Mouse (Mus musculus): ENCODE data around the gene Kalrn. TPM values are rescaled to one million over a fixed set of nuclear protein-coding genes. Genes with fewer than 3 reads are reported as not detected.
"Not testable (repeated sequence)": the region's sequence is repeated elsewhere in the genome, so short reads cannot be mapped to it uniquely, and the experiment has no call there.

The Kalrn gene
- polyA plus RNA-seq, 1 experiment: 1.5 TPM

DNA sequence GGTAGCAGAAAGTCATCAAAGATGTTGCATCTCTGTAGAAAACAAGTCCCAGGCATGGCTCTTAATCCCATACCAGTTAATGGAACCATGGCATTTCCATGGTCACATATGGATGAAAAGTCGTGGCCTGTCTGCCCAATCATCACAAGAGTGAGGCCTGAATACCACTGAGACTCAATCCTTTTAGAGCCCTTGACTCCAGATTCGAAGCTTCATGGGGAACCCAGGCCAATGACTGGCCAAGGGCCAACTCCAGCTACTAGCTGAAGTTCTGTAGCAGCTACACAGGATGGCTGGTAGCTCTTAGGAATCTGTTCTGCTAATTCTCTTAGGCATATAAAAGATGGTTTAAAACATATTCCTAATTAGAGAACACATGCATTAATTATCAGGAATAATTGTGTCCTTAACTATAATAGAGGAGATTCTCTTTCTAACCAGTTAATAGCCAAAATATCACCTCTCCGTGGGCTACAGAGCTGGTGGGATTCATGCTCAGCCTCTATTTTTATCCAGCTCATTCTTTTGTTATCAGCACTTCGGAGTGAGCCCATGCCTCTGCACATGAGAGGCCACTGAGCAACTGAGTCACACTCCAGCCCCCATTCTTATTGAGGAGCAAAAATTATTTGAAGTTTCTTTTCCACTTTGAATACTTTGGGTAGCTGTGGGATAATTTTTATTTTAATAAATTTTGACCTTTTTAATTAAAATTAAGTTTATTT lies 252.1 kb downstream of the Kalrn start:
- Histone ChIP-seq H3K4me3 (ENCODE audit: insufficient read depth, low read depth, low read length) (no peak overlapping the region), H3K27ac (replicated peaks; ENCODE audit: low read depth, low read length) (no peak overlapping the region), H3K4me1 (ENCODE audit: control insufficient read depth, insufficient read depth, insufficient read length, low read length) (peaks cover 6% of the 10 kb centered on the region; the same call in 1 of the 2 replicates)

DNA sequence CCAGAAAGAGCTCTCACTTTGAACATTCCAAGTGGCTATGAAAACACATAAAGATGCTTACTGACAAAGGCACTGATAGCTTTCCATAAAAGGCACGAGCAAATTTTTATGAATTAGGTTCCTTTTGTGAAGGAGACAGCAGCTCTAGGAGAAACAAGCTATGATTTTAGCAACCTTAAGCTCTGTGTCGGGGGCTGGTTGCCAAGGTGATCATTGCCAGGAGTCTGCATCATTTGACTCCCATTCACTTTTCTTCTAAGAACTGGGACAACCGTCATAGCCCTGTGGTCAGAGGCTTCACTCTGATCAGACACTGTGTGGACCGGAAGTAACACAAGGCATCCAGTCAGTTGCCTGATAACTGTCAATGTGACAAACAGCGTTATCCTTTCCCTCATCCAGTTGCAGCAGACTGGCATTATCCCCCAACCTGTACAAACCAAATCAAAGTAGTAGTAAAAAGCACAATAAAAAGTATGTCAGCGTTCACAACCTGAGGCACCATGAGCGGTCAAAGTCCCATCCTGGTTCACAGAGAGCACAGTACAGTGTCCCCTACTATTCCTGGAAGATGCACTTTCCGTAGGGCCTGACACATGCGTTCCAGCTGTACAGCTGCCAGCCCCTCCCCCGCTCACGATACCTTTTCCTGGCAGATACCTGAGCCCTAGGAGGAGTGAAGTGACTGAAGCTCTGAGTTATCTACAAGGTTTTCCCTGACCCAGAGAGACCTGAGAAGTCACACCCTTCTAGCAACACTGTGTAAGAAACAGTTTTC lies 253.1 kb downstream of the Kalrn start:
- Histone ChIP-seq H3K27ac (replicated peaks; ENCODE audit: low read depth, low read length) (no peak overlapping the region), H3K4me1 (ENCODE audit: control insufficient read depth, insufficient read depth, insufficient read length, low read length) (no peaks in the 10 kb centered on the region), H3K4me3 (ENCODE audit: insufficient read depth, low read depth, low read length) (no peak overlapping the region)

DNA sequence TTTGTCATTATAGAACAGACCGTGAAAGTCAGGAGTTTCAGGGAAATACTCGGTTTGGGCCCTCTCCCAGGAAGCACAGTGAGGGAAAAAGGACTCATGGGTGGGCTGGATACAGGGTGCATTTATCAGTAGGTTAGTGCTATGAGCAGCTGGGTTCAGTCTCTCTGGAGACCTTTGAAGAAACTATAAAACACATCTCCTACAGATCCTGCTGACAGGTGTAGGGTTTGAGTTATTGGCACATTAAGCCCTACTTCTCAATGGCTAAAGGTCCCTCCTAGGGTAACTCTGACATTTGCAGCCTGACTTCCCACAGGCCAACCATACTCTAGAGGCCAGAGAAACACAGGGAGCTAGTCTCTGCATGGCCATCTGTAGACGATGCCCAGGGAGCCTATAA lies 256.2 kb downstream of the Kalrn start:
- Histone ChIP-seq H3K27ac (replicated peaks; ENCODE audit: low read depth, low read length) (no peak overlapping the region), H3K4me1 (ENCODE audit: control insufficient read depth, insufficient read depth, insufficient read length, low read length) (peaks cover 2% of the 10 kb centered on the region; the same call in 1 of the 2 replicates), H3K4me3 (ENCODE audit: insufficient read depth, low read depth, low read length) (no peak overlapping the region)

DNA sequence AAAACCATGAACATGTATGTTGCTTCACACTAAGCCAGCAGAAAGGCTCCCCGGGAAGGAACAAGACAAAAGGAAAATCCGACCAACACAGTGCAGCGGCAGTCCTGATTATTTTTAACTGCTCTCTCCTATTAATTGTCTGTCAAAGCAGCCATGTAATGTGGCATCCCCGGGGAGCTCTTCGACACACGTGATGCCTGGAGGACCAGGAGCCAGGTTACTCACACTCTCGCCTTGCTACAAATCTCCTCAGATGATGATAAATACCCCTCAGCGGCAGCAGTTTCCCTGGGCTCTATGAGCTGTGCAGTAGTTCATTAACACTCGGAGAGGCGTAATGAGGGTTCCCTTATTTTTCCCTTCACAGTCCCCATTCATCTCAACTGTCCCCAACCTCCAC lies 257.1 kb downstream of the Kalrn start:
- Histone ChIP-seq H3K27ac (replicated peaks; ENCODE audit: low read depth, low read length) (no peak overlapping the region), H3K4me1 (ENCODE audit: control insufficient read depth, insufficient read depth, insufficient read length, low read length) (peaks cover 2% of the 10 kb centered on the region; the same call in 1 of the 2 replicates), H3K4me3 (ENCODE audit: insufficient read depth, low read depth, low read length) (no peak overlapping the region)

DNA sequence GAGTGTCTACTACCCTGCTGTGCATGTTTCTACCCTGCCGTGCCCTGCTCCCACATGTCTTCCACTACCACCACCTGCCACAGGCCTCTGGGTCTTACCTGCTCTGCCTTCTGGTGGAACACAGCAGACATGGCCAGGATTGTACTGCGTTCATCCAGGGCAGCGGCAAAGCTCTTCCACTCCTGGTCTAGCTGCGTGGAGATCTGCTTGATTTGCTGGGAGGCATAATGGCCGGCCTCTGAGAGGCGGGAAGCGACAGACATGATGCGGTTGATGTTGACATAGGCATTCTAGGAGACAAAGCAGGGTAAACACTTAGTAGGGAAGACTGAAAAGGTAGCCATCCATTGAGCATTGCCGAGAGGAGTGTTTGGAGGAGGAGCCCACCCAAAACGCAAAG lies 259.3 kb downstream of the Kalrn start:
- Histone ChIP-seq H3K4me1 (ENCODE audit: control insufficient read depth, insufficient read depth, insufficient read length, low read length) (peaks cover 4% of the 10 kb centered on the region; the same call in 1 of the 2 replicates), H3K27ac (replicated peaks; ENCODE audit: low read depth, low read length) (no peak overlapping the region), H3K4me3 (ENCODE audit: insufficient read depth, low read depth, low read length) (no peak overlapping the region)

DNA sequence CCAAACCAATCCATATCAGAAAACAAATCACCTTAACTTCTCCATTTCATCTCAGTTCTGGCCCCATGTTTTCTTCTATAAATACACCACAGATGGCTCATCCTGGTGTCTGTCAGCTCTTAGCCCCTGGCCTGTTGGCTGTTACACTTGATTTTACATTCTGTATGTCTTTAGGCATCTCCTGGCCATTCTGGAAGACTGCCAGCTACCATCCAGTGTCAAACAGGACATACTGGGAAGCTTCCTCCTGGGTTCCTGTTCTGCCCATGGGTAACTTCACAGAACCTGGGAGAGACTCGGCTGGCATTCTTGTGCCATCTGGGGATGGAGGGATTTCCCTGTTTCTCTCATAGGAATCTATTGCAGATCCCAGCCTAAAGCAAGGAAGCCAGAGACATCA lies 261.8 kb downstream of the Kalrn start:
- Histone ChIP-seq H3K4me3 (ENCODE audit: insufficient read depth, low read depth, low read length) (no peak overlapping the region), H3K27ac (replicated peaks; ENCODE audit: low read depth, low read length) (no peak overlapping the region), H3K4me1 (ENCODE audit: control insufficient read depth, insufficient read depth, insufficient read length, low read length) (peaks cover 4% of the 10 kb centered on the region; the same call in 1 of the 2 replicates)

DNA sequence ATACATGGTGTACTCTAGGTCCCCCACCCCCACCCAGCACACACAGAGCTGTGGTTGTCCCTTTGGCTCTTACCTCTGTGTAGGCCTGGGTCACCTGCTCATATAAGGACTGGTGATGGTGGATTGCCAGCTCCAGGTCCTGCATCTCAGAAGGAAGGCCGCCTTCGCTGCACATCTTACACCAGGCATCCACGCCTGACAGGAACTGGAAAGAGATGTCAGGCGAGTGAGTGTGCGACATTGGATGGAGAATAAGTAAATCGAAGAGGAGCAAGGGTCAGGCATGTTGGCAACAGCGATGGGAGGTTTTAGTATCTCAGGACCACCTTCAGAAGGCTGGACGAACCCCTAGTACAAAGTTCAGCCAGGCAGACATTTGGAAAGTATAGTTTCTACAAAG lies 263.0 kb downstream of the Kalrn start:
- Histone ChIP-seq H3K4me1 (ENCODE audit: control insufficient read depth, insufficient read depth, insufficient read length, low read length) (peaks cover 4% of the 10 kb centered on the region; the same call in 1 of the 2 replicates), H3K27ac (replicated peaks; ENCODE audit: low read depth, low read length) (no peak overlapping the region), H3K4me3 (ENCODE audit: insufficient read depth, low read depth, low read length) (no peak overlapping the region)

DNA sequence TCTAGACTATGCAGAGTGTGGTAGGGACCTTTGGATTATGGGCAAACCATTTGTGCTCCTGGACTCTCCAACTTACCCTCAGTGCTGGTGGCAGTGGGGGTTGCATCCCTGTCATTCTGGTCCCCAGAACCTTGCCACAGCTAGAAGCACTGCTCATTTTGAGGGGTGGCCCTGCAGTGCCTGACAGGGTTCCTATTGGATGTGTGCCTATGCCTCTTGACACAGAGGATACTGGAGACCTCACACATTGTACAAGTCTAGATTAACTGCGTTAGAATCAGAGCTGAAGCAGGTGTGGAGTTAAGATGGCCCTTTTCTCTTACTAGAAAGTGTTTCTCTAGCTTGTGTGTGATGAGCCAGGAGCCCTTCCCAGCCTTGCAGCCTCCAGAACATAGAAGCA lies 265.0 kb downstream of the Kalrn start:
- peaks cover 4% of the 10 kb centered on the region; the same call in 1 of the 2 replicates for H3K4me1 ChIP-seq (ENCODE audit: control insufficient read depth, insufficient read depth, insufficient read length, low read length)
- no peak overlapping the region for H3K4me3 ChIP-seq (ENCODE audit: insufficient read depth, low read depth, low read length)
- H3K27ac ChIP-seq (replicated peaks; ENCODE audit: low read depth, low read length): no peak overlapping the region

DNA sequence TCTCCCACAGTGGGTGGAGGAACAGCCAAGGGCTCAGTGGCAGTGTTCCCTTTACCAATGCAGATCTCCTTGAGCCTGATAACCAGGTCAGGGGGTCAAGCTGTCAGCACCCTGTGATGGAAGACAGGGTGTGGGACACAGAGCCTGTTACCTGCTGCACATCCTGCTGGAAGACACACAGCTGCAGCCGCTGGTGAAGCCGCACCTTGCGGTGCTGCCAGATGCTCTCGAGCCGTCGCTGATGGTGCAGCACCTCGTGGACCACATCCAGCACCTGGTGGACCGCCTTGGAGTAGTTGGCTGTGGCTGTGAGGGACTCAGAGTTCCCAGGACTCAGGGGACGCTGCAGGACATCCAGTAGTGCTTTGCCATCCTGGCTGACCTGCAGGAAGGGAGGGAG lies 265.9 kb downstream of the Kalrn start:
- H3K4me3 ChIP-seq (ENCODE audit: insufficient read depth, low read depth, low read length): no peak overlapping the region
- 0 out of 2 replicates have a peak, but pooled peaks cover 2% of the 10 kb centered on the region for H3K4me1 ChIP-seq (ENCODE audit: control insufficient read depth, insufficient read depth, insufficient read length, low read length)
- no peak overlapping the region for H3K27ac ChIP-seq (replicated peaks; ENCODE audit: low read depth, low read length)

DNA sequence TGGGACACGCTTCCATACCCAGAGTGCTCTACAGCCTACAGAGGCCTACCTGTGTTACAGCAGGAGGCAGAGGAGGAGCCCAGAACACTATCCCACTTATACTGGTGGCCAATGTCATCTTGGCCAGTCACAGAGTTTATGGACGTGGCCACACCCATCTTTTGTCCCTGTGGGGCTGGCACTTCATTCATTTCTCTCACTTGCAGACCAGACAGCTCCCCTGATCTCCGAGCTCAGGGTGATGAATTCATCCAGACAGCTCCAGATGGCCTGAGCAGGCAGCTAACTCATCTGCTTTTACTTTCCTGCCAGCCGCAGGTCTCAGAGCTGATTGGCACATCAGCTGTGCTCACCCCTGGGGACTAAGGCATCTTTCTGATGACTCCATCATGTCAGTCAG lies 267.7 kb downstream of the Kalrn start:
- Histone ChIP-seq H3K4me3 (ENCODE audit: insufficient read depth, low read depth, low read length) (no peak overlapping the region), H3K27ac (replicated peaks; ENCODE audit: low read depth, low read length) (no peak overlapping the region), H3K4me1 (ENCODE audit: control insufficient read depth, insufficient read depth, insufficient read length, low read length) (0 out of 2 replicates have a peak, but pooled peaks cover 2% of the 10 kb centered on the region)

DNA sequence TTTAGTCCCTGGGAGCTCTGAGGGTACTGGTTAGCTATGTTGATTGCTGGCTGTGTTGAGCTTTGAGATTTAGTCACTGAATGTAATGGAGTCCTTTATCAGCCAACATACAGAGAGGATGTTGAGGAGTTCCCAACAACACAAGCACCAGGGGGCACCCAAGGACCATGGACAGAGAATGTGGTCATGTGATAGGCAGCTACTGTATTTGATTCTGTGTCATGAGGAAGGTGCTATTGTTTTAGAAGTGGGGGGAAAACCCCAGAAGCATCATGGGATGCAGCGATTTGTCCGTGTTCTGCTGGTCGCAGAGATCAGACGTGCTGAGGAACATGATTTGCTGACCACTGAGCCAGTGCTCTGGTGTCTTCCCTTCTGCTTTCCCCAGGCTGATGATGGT lies 269.5 kb downstream of the Kalrn start:
- H3K4me1 ChIP-seq (ENCODE audit: control insufficient read depth, insufficient read depth, insufficient read length, low read length); H3K27ac ChIP-seq (replicated peaks; ENCODE audit: low read depth, low read length); H3K4me3 ChIP-seq (ENCODE audit: insufficient read depth, low read depth, low read length): not testable (repeated sequence)

DNA sequence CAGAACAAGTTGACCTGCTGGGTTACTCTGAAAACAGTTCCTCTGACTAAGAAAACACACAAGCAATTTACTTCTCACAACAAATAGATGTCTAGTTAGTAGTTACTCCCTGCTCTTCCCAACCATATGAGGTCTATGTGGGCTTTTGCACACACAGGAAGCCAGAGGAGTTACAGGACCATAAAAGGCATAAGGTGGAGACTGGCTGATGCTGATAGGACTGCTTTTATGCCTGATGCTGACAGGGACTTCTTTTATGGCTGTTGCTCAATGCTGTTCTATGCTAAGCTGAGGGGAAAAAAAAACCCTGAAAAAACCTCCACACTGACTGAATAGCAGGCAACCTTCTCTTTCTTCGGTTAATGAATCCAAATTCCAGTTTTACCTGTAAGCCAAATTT lies 270.8 kb downstream of the Kalrn start:
- no peaks in the 10 kb centered on the region for H3K4me1 ChIP-seq (ENCODE audit: control insufficient read depth, insufficient read depth, insufficient read length, low read length)
- H3K4me3 ChIP-seq (ENCODE audit: insufficient read depth, low read depth, low read length): no peak overlapping the region
- no peak overlapping the region for H3K27ac ChIP-seq (replicated peaks; ENCODE audit: low read depth, low read length)

DNA sequence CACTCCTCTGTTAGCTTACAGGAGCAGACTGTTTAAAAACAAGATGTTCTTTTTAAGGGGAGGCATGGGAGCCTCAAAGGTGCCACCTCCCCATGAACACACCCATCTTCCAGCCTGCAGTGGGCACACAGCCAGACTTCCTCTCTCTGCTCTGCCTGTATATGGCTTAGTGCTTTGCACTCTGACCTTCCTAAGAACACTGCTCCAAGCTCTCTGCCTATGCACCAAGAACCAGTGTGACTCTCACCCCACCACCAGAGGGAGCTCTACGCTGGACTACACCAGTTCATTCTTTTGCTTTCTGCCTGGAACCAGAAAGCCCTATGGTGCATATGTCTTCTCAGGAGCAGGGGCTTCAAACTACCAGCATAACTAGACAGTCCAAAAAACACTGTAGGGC lies 271.3 kb downstream of the Kalrn start:
- Histone ChIP-seq H3K4me3 (ENCODE audit: insufficient read depth, low read depth, low read length) (no peak overlapping the region), H3K27ac (replicated peaks; ENCODE audit: low read depth, low read length) (no peak overlapping the region), H3K4me1 (ENCODE audit: control insufficient read depth, insufficient read depth, insufficient read length, low read length) (no peaks in the 10 kb centered on the region)

DNA sequence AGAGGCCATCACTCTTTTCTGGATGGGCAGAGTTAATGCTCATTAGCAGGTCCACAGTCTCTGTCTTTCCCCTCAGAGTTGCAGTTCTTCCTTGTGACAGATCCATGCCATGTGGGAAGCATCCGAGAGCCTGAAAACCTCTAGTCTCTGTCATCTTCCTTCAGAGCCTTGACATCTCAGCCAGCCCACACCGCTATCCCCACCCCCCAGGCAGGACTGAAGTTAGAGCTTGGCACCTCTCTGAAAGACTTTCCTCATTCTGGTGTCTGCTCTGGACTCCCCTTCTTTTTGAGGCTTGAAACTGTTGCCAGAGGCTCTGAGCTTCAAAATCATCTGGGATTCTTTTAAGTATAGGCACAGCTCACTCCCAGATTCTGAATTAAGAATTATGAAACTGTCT lies 274.1 kb downstream of the Kalrn start:
- Histone ChIP-seq H3K4me3 (ENCODE audit: insufficient read depth, low read depth, low read length) (no peak overlapping the region), H3K4me1 (ENCODE audit: control insufficient read depth, insufficient read depth, insufficient read length, low read length) (no peaks in the 10 kb centered on the region), H3K27ac (replicated peaks; ENCODE audit: low read depth, low read length) (no peak overlapping the region)

DNA sequence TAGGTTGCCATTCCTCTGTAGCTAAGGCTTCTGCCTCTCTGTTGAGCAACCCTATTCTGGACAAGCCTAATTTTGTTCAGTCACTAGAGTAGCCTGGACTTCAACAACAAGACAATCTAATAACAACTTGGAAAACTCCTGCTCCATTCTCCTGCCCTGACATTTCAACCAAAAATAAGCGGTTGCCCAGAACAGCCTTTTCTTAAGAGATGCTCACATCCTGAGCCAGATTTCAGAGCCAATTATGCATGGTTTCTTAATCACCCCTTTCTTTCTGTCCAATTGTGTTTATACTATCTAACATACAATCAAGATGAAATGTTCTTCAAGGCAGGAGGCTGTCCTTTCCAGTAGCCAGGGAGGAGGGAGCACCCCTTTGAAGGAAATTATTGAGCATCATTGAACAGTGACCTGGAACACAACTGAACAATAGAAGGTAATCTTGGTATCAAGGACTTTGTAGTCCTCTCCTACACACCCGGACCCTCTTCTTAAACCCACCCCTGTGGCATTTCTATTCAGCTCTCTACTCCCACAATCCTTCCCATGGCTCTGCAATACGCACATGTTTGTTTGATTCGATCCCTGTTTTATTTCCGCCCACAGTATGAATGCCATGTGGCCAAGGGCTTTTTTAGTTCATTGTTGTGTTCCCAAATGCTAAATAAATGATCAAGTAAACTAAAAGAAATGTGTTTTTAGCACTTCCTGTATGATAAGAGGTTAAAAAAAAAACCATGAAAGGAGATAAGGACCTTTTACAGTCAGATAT lies 275.2 kb downstream of the Kalrn start:
- H3K27ac ChIP-seq (replicated peaks; ENCODE audit: low read depth, low read length): no peak overlapping the region
- H3K4me1 ChIP-seq (ENCODE audit: control insufficient read depth, insufficient read depth, insufficient read length, low read length): no peaks in the 10 kb centered on the region
- H3K4me3 ChIP-seq (ENCODE audit: insufficient read depth, low read depth, low read length): no peak overlapping the region

Data from brown adipose tissue, adult 24 weeks (tissue).